Mouse (Mus musculus) heart, adult 8-10 months (tissue): Measurements from ENCODE around the gene Rcan2. TPM values are rescaled to one million over a fixed set of nuclear protein-coding genes. Genes with fewer than 3 reads are reported as not detected.

ENCODE experiments used
- DNase-seq: peaks from one replicate; pipeline ENCODE4 v3.0.0; 2022; ENCODE audit warnings: low spot score
- total RNA-seq, 4 experiments: library from RNA; stranded (reverse); gene quantifications; 2 replicates each; pipeline ENCODE4 v1.2.4; 2022

Gene Rcan2
- total RNA-seq, 4 experiments from 2014 or later = 431 to 459 (median 436) TPM

GRCm38 (mm10) chr17:44020707-44021220 is 219.6 kb downstream of the Rcan2 start:
- DNase-seq = peak; percentile 12

- no peak for DNase-seq
These were observed 222.7 kb downstream of the Rcan2 start for GRCm38 (mm10) chr17:44023842-44024241.

DNA sequence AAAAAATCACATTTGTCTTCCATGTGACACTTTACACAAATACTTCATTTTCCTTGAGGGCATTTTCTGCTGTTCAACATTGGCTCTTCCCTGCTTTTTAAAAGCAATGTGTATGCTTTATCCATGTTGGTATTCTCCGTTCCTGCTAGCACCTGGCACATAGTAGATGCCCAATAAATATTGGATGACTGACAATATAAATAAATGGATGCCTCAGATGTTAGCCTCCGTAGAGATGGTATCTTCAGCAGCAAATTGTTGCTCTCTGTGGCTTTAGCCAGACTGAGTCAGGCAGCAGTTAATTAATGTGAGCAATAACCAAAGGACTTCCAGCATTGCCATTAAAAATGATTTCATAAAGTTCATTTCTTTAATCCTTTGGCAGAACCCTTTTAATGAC is 223.9 kb downstream of the Rcan2 start:
- DNase-seq = no peak

- no peak for DNase-seq
These were observed 224.8 kb downstream of the Rcan2 start for GRCm38 (mm10) chr17:44025935-44026334.

DNA sequence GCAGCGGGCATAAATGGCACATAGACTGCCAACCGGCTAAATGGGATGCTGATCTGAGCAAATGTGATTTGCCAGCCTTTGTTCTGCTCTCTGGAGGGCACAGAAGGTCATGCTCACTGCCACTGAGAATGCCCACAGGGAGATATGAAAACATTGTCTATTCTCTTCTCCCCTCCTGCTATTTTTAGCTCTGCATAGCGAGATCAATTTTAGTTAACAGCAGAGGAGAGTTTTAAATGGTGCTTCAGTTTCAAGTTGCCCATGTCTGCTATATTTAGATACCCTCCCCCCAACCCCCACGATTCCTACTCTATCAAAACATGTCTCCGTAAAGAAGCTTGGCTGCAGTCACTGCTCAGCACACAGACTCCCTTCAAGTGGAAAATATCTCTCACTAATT is 225.2 kb downstream of the Rcan2 start:
- DNase-seq = peak; percentile 38

DNA sequence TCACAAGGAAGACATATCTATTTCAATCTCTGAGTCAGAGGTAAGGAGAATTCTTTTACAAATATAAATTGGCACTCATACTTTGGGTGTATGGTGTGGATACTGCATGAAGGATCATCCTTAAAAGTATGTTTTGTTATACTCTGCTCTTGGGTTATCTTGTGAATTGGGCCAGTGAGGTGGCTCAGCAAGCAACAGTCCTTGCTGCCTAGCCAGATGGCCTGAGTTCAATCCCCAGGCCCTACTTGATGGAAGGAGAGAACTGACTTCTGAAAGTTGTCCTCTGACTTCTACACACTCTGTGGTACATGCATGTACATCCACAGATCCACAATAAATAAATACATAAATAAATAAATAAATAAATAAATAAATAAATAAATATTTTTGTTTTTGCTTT is 225.6 kb downstream of the Rcan2 start:
- DNase-seq = no peak

GRCm38 (mm10) chr17:44027311-44027710 is 226.2 kb downstream of the Rcan2 start:
- no peak for DNase-seq

- DNase-seq = peak; percentile 56
These were observed 228.5 kb downstream of the Rcan2 start for GRCm38 (mm10) chr17:44029616-44030015.

GRCm38 (mm10) chr17:44030776-44031587 is 229.8 kb downstream of the Rcan2 start:
- peak; percentile 63 for DNase-seq

- DNase-seq = no peak
These were observed 233.9 kb downstream of the Rcan2 start for GRCm38 (mm10) chr17:44035005-44035404.

DNA sequence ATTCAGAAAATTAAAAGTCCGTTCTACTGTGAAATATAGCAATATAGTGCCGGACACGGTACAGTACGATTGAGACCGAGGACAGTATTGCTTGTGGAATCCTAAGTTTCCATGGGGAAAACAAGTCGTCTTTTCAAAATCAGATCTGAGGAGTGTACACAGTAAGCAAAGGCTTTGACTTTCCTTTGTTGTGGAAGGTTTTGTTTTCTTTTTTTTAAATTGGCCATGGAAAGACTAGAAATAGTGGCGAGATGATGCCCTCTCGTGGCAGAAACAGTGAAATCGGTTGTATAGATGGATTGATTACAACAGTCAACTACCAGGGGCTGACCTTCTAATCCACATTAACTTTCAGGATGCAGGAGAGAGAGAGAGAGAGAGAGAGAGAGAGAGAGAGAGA is 237.5 kb downstream of the Rcan2 start:
- DNase-seq = peak; percentile 35

DNA sequence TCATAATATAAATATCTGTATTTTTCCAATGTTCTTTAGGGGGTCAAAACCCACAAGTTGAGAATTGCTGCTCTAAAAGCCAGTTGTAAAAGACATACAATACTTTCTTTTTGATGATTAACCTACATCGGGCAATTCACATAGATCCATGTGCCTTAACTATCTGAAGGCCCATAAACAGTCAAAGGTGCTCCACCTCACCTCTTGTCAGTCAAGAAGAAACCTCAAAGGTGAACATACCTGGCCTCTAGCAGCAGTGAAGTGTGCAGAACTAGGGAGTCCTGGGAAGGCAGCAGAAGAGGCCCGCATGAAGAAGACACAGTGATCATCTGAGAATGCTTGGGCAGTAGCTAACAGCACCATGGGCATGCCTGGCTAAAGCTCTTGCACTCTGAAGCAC is 239.3 kb downstream of the Rcan2 start:
- no peak for DNase-seq

DNA sequence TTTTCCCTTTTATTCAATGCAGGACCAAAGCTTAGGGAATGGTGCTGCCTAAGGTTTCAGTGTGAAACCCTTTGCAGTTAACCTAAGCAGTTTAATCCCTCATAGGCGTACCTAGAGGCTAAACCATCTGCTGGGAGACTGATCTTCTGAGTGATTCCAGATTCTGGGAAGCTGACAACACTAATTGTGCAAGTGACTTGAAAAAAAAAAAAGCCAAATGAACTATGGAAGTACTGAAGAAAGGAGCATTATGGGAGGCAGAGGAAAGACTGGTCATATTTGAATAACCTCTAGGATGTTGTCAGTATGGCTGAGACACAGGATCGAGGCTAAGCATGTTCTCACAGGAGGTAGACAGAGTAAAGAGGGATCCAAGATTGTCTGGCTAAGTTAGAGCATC is 241.2 kb downstream of the Rcan2 start:
- no peak for DNase-seq

DNA sequence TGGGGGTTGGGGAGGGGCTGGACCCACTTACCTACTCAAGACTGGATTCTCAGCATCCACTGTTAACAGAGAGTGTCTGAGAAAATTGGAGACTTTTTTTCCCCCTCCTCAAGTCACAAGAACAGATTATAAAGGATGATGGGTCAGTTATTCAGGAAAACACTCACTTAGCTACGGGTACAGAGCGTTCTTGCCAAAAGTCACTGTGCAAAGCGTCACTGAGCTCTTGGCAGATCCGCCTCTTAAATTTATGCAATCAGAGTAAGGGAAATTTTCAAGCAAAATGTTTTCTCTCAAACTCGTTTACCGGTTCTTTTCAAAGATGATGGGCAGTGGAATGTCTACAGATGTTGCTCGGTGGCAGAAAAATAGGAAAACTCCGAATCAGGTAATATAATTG is 241.7 kb downstream of the Rcan2 start:
- peak; percentile 22 for DNase-seq

DNA sequence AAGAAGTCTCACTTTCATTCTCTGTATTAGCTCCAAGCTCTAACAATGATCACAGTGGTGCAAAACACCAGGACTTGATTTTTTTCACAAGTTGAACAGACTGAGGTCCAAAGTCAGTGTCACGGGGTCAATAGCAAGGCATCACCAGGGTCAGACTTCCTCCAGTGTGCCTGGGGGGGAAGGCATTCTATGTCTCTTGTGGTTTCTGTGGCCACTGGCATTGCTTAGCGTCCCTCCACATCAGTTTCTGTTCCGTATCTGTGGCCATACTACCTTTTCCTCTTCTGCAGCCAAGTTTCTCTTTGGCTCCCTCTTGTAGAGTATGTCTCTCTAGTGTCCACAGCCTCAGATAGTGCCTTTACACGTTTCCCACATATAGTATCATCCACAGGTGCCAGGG is 252.3 kb downstream of the Rcan2 start:
- DNase-seq = no peak

- DNase-seq = no peak
These were observed 256.0 kb downstream of the Rcan2 start for GRCm38 (mm10) chr17:44057123-44057522.

DNA sequence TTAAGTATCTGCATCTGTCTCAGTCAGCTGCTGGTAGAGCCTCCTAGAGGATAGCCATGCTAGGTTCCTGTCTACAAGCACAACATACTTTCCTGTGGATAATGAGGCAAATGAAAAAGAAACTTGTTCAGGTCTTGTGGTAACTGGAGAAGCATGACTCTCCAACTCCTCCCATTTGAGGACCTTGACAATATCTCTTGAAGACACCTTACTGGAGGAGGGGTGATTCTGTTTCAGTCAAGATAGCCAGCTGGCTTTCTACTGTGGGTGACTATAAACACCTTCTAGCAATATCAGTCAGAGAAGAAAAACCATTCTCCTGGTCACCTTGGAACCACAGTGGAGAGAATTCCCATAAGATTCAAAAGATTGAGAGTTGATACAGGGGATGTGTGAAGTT is 257.0 kb downstream of the Rcan2 start:
- no peak for DNase-seq

- no peak for DNase-seq
These were observed 259.6 kb downstream of the Rcan2 start for GRCm38 (mm10) chr17:44060781-44061180.

DNA sequence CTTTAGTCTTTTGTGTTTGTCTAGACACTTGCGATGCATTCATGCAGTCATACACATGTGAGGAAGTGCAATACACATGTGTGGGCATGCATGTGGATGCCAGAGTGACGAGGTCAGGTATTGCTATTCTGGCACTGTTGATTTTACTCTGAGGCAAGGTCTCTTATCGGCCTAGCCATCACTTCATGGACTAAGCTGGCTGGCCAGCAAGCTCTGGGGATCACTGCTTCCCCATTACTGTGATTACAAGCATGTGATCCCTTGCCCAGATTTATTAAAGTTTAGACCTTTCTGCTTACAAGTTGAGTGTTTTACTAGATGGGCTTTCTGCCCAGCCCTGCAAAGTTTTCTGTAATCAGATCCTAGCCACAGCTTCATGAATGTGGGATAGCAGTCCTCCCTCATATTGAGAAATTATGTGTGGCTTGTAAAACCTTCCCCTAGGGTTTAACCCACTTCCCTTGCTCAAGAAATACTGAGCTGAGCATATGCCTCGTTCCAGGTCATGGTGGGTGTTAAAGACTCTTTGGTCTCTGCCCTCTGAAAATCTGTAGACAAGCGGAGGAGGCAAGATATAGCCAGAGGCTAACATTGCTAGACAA is 260.2 kb downstream of the Rcan2 start:
- no peak for DNase-seq

- DNase-seq = no peak
These were observed 267.7 kb downstream of the Rcan2 start for GRCm38 (mm10) chr17:44068876-44069275.

DNA sequence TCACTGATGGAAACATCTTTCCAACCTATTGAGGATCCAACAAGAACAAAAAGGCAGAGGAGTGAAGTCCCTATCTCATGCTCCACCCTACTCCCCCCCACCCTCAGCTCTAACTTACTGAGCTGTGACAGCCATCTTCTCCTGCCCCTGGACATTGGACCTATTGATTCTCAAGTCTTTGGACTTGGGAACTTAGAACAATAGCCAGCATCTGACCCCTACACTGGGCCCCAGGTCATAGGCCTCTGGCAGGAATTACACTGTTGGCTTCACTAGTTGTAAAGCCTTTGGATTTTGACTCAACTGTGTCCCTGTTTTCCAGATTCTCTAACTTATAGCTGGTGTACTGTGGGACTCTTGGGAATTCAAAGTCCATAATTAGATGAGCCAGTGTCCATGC is 270.5 kb downstream of the Rcan2 start:
- DNase-seq = no peak

GRCm38 (mm10) chr17:44075601-44076000 is 274.4 kb downstream of the Rcan2 start:
- no peak for DNase-seq

- DNase-seq = peak; percentile 56
These were observed 275.0 kb downstream of the Rcan2 start for GRCm38 (mm10) chr17:44076051-44076680.
